Mouse (Mus musculus) gastrocnemius, postnatal 10 days (tissue): ENCODE measurements around the gene Ptpn4. TPM values are rescaled to one million over a fixed set of nuclear protein-coding genes. Genes with fewer than 3 reads are reported as not detected.

Experiments used
- DNase-seq: peaks from one replicate; pipeline ENCODE4 v3.0.0; 2021; ENCODE audit warnings: mixed read lengths
- total RNA-seq, 2 experiments: library from RNA; stranded (reverse); gene quantifications; 2 replicates each; pipeline ENCODE4 v1.2.3; 2021

Gene Ptpn4
- total RNA-seq, 2 experiments from 2014 or later, result 26.4 to 31.0 TPM

DNA sequence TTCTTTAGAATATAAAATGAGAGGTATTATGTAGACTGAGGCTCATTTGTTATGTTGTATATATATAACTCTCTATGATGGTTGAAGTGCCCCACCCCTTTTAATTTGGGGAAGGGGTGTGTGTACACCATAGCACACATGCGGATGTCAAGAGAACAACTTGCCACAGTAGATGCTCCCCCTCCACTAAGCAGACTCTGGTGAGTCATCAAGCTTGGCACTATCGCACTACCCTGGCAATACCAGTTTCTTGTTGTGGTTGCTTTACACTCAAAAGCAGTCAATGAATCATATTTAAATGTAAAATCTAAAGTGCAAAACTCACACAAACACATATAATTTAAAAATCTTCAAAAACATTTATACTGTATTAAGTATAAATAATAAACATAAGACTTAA lies 31.4 kb downstream of the Ptpn4 start:
- DNase-seq, result no peak

DNA sequence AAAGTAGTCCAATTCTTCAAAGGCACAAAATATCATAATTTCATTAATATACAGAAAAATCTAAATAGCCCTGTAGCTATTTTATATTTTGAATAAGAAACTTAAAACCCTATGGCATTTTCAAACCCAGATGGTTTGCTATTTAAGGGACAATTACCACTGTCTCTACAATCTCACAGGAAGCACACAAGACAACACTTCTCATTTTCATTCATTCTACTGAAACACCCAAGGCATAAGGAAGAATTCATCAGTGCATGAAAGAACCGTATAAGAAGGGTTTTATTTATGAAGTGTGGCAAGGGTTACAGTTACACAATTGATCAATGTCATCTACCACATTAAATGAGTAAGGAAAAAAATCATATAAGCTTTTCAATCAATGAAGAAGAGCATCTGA lies 32.8 kb downstream of the Ptpn4 start:
- DNase-seq, result no peak

- no peak for DNase-seq
Measured at GRCm38 (mm10) chr1:119795174-119795573, 42.2 kb downstream of the Ptpn4 start.

GRCm38 (mm10) chr1:119794342-119794741 lies 43.1 kb downstream of the Ptpn4 start:
- DNase-seq, result no peak

DNA sequence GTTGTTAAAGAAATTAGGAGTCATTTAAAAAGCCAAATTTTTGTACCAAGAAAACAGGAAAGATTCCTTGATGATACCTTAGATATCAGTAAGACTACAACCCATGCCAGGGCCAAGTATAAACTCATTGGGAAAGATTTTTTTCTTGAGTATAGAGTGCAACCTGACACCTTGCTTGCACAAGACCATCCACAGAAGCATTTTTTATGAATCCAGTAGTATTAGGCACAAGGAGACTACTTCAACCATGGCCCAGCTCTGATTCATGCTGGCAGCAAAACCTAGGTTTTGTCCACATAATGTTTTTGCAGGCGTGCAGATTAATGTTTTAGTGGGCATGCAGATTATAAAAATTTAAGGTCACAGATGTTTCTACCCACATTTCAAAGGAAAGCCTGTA lies 46.8 kb downstream of the Ptpn4 start:
- DNase-seq, result no peak

DNA sequence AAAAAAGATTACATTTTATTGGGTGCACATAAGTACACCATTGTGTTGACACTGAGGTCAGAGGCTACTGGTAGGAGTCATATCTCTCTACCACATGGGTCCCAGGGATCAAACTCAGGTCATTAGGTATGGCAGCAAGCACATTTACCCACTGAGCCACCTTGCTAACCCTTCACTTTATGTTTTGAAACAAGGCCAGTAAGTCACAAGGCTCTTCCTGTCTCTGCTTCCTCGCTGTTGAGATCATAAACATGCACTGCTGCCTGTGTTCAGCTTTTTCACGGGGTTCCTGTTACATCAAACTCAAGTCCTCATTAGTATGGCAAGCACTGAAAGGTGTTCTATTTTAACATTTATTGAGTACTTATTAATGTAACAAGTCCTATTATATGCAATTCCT lies 61.5 kb downstream of the Ptpn4 start:
- no peak for DNase-seq

DNA sequence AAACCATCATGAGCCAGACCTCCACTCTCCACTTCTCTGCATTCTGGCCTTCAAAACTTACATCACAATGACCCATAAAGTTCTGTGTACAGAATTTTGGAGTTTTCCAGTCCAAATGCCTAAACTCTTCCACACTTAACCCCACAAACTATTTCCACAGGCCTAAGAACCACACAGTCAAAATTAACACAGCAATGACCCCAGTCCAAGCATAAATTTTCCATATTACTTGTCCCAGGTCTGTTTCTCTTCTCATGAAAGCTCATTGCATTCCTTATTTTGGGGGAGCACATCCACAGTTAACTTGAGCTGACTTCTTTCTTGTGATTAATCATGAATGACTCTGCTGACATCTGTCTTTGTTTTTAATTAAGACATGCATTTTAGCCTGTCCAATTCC lies 101.7 kb downstream of the Ptpn4 start:
- no peak for DNase-seq

DNA sequence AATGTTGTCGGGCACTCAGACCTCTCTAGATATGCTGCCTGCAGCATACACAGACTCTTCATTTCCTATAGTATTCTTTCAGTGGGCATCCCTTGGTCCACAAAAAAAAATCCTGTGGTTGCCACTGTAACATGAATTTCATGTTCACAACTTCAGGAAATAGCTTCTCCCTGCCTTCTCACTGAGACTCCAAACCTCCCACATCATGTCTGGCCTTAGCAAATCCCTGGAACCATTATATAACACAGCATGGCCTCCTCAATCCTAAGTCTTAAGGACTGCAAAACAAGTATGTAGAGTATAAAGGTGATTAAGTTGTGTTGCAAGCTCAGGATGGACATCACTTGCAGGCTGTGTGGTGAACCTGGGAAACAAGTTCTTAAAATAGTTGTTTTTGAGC lies 102.6 kb downstream of the Ptpn4 start:
- no peak for DNase-seq

DNA sequence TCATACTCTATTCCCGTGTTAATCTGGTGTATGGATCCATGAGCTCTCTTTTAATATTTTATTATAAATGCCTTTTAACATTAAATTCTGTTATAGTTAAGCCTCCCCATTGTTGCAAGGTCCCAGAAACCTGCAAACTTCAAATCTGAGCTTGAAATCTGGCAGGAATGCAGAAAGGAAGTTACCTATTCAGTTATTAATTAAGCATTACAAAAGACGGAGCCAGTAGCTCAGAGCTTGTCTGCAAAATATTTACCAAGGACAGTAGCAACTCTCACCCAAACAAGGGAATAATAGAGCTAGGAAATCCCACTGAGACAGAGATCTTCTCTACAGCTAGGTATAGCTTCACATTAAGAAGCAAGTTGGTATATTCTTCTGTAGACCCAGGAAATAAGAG lies 106.2 kb downstream of the Ptpn4 start:
- DNase-seq, result no peak

DNA sequence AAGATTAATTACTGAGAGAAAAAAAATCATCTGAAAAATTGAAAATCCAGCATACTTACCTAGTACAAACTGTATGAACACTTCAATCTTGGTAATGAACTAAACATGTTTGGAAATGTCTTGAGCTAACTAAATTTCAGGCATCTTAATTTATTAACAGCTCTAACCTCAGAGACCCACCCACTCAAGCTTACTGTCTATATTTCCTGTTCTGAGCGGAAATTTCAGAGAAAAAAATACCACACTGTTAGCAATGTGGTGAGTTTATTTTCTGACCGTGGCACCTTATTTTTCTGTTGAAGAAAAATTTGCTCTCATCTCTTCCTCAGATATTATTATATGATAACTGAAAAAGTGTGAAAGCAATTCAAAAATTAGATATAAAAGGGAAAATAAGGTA lies 124.4 kb downstream of the Ptpn4 start:
- DNase-seq, result no peak

- no peak for DNase-seq
Measured at GRCm38 (mm10) chr1:119706471-119707217, 130.8 kb downstream of the Ptpn4 start.

GRCm38 (mm10) chr1:119696860-119697259 lies 140.6 kb downstream of the Ptpn4 start:
- DNase-seq, result no peak

- no peak for DNase-seq
Measured at GRCm38 (mm10) chr1:119685773-119686558, 151.4 kb downstream of the Ptpn4 start.

GRCm38 (mm10) chr1:119681663-119682213 lies 155.7 kb downstream of the Ptpn4 start:
- no peak for DNase-seq

GRCm38 (mm10) chr1:119674984-119675383 lies 162.4 kb downstream of the Ptpn4 start:
- DNase-seq, result peak; percentile 29

GRCm38 (mm10) chr1:119666904-119667303 lies 170.5 kb downstream of the Ptpn4 start:
- DNase-seq, result no peak

- DNase-seq, result no peak
Measured at GRCm38 (mm10) chr1:119654307-119654706, 183.1 kb downstream of the Ptpn4 start.

DNA sequence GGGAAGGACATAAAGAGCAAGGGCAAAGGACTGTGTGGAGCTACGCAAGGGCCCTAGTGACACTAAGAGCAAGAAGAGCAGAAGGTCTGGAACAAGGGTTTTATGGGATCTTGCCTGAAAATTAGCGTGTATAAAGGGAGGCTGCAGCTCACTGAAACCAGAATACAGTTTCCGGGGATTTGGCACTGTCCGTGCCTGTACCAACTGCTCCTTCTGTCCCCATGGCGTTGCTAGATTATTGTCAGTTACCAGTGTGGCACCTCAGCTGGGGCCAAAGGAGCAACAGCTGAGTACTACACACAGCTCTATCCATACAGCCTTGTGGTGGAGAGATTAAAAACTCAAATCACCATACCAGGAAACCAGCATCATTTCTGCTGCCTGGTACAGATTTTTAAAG lies 187.0 kb downstream of the Ptpn4 start:
- DNase-seq, result no peak

DNA sequence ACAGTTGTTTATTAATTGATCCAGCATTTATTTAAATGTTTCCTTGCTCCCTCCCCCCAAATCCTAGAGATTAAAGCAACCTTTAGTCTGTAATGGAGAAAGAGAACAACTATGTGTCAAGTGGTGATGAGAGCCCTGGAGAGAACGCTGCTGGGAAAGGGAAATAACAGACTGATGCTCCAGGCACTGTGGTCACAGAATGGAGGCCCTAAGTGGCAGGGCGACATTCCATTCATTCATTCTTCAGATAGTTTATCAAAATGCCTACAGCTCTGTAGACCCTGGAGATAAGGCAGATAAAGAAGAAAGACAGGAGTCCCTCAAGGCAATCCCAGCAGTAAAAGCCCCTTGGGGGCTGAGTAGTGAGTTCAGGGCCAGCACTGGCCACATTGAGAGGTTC lies 187.8 kb downstream of the Ptpn4 start:
- no peak for DNase-seq

DNA sequence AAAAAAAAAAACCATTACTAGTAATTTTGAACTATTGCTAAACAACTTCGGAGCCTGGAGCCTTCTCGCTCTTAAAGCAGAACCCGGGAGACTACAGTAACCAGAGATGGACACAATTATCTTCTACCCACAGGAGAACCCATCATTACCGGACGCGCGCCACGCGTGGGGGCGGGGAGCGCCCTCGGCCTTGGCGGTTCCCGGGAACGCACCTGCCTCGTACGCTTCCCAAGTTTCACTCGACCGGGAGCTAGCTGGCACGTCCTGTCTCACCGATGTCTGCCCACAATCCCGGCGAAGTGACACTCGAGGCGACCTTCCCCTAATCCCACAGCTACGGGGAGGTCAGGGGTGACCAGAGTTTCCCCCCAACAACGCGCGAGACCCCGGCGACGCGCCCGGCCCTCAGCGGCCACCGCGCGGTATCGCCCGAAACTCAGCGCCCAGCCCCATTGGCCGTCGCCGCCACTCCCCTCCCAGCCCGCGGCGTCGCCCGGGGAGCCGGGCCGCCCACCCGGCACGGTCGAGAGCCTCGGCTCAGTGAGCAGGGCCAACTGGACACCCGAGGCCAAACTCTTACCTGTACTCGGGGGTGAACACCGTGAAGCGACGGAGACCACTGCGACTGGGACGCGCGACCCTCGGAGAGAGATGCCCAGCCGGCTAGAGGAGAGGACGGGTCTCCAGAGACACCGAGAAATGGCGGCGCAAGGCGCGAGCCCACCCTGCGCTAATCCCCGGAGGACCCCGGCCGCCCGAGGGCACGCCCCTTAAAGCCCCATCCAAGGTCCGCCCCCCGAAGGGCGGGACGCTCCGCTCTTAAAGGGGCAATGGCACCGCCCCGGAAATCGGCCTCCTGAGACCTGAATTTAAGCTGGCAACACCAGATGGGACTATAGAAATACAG lies 189.0 kb downstream of the Ptpn4 start, which contains the start of gene Epb41l5:
Gene Epb41l5, minus strand, starts transcription at position 796 of the 907 bp plus-strand sequence.
- DNase-seq, result peak; percentile 79

- no peak for DNase-seq
Measured at GRCm38 (mm10) chr1:119646356-119646755, 191.1 kb downstream of the Ptpn4 start.

- no peak for DNase-seq
Measured at GRCm38 (mm10) chr1:119642367-119642766, 195.0 kb downstream of the Ptpn4 start.
